In genomic region chr11:3857902-3858301, GRCm38 (mm10) we compare ENCODE assay signal across 19 mouse cellular contexts. TPM values are rescaled to one million over a fixed set of nuclear protein-coding genes. Genes with fewer than 3 reads are reported as not detected.
DNase-seq lines count a peak whose midpoint lies in the region; ATAC-seq and TF ChIP-seq lines count a peak whose summit lies in the region.
"Had no signal": no experiment of that assay in that cellular context is flagged by ENCODE, and none has a peak within 500 bp of the region (broad histone marks: within the 10 kb centered on the region; RNA-seq: fewer than 3 reads in every experiment).

No protein-coding gene starts in this region.

- peak; percentile 23 to 27 for DNase-seq in cerebellum, adult 2 months
- peak; percentile 26 to 31 for DNase-seq in cerebellum, postnatal 25 days
- no peak for DNase-seq in cerebellum, adult 18-20 months
- no peak for DNase-seq in layer of hippocampus, adult 2 months (ENCODE audit: low spot score in 2 of 2)
- no peak for DNase-seq in layer of hippocampus, postnatal 25 days (ENCODE audit: extremely low spot score in 1 of 2, low spot score in 1 of 2)
- no peak for DNase-seq in gastrocnemius, postnatal 36 days
- DNase-seq: adrenal gland, adult 8-10 months; adrenal gland, postnatal 14 days; adrenal gland, postnatal 36 days; cerebellum, adult 11 months; forebrain, postnatal 0 days had no signal

- no peaks in the 10 kb centered on the region for H3K27me3 ChIP-seq in cerebellum, adult 2 months (ENCODE audit: control insufficient read depth, insufficient read depth, low read length)
- H3K27me3 ChIP-seq: forebrain, embryonic 15.5 days; Patski had no signal

- no peak overlapping the region for H3K4me3 ChIP-seq in cerebellum, adult 2 months (replicated peaks; ENCODE audit: insufficient read depth, low read depth, low read length)
- no peak overlapping the region for H3K4me3 ChIP-seq in layer of hippocampus, adult 2 months
- H3K4me3 ChIP-seq: embryonic facial prominence, embryonic 10.5 days; embryonic facial prominence, embryonic 12.5 days; forebrain, embryonic 13.5 days; forebrain, embryonic 15.5 days had no signal

- peak overlapping the region; percentile 41; the same call in 1 of the 2 replicates for H3K27ac ChIP-seq in cerebellum, adult 2 months (ENCODE audit: insufficient read depth, low read length)
- H3K27ac ChIP-seq in layer of hippocampus, adult 2 months, result peak overlapping the region; percentile 20; the same call in 1 of the 2 replicates
- H3K27ac ChIP-seq: embryonic facial prominence, embryonic 10.5 days; embryonic facial prominence, embryonic 12.5 days; forebrain, embryonic 13.5 days; forebrain, embryonic 15.5 days had no signal

- no peak for ATAC-seq in cerebellum, adult (ENCODE audit: insufficient number of reproducible peaks, low FRiP score, low TSS enrichment)
- ATAC-seq: activated CD4-positive, CD25-positive, alpha-beta regulatory T cell, adult 4 months; forebrain, embryonic 13.5 days; forebrain, embryonic 15.5 days; forebrain, postnatal 0 days; Patski had no signal

- intact Hi-C loops in gastrocnemius, postnatal 36 days (cut with DNase I), result no loop called here

- H3K4me1 ChIP-seq in cerebellum, adult 2 months (ENCODE audit: control insufficient read depth, insufficient read depth, low read length), result peaks cover 46% of the 10 kb centered on the region
- H3K4me1 ChIP-seq: embryonic facial prominence, embryonic 10.5 days; embryonic facial prominence, embryonic 12.5 days had no signal

- TF ChIP-seq POLR2A in cerebellum, adult 2 months (IDR thresholded peaks at IDR 0.05; ENCODE audit: borderline replicate concordance, insufficient read depth, low read length), result no peak

- 43% methylated on average over 5 of the region's 5 CpGs for WGBS in cerebellum, adult 2 months

- no peak for TF ChIP-seq CTCF in cerebellum, adult 2 months (IDR thresholded peaks at IDR 0.05; ENCODE audit: borderline replicate concordance, insufficient read depth, low read depth, low read length)
- no peak for TF ChIP-seq CTCF in layer of hippocampus, adult 2 months (conservative IDR thresholded peaks at IDR 0.05)

RNA-seq across cellular contexts. Expression of gene Osbp2, which starts 5.8 kb away (rescaled TPM):
- polyA plus RNA-seq in cerebellum, adult 2 months (2012; rRNA removed), result 71.3 and 81.7 TPM in 2 replicates
- total RNA-seq in layer of hippocampus, adult 2 months (2021), result 10 to 100 TPM; 81.4 to 86.7 TPM
- total RNA-seq in layer of hippocampus, postnatal 25 days (2021), result 10 to 100 TPM; 76.4 to 77.6 TPM
- total RNA-seq in gastrocnemius, postnatal 36 days (2021), result under 1 TPM; 0.30 to 0.66 TPM
- polyA plus RNA-seq: activated CD4-positive, CD25-positive, alpha-beta regulatory T cell, adult 4 months; G1E had no signal

RNA-seq across cellular contexts. Expression of gene 4921536K21Rik, which starts 37.0 kb away (rescaled TPM):
- polyA plus RNA-seq in cerebellum, adult 2 months (2012; rRNA removed), result 0.29 and 0.36 TPM in 2 replicates
- under 1 TPM; 0.39 to 0.41 TPM for total RNA-seq in layer of hippocampus, adult 2 months (2021)
- under 1 TPM; 0.62 to 0.63 TPM for total RNA-seq in layer of hippocampus, postnatal 25 days (2021)
- total RNA-seq in gastrocnemius, postnatal 36 days (2021), result under 1 TPM; 0.10 to 0.13 TPM
- polyA plus RNA-seq: activated CD4-positive, CD25-positive, alpha-beta regulatory T cell, adult 4 months; G1E had no signal

RNA-seq across cellular contexts. Expression of gene Dusp18, which starts 37.1 kb away (rescaled TPM):
- polyA plus RNA-seq in cerebellum, adult 2 months (2012; rRNA removed), result 5.4 and 5.7 TPM in 2 replicates
- total RNA-seq in layer of hippocampus, adult 2 months (2021), result 10 to 100 TPM; 24.6 to 26.0 TPM
- total RNA-seq in layer of hippocampus, postnatal 25 days (2021), result 10 to 100 TPM; 26.1 to 26.4 TPM
- total RNA-seq in gastrocnemius, postnatal 36 days (2021), result 10 to 100 TPM in 1 of 2 experiments, 1 to 10 TPM in 1; 5.9 to 11.4 TPM
- polyA plus RNA-seq: G1E had no signal

RNA-seq across cellular contexts. Expression of gene Slc35e4, which starts 56.6 kb away (rescaled TPM):
- 27.3 and 28.5 TPM in 2 replicates for polyA plus RNA-seq in cerebellum, adult 2 months (2012; rRNA removed)
- total RNA-seq in layer of hippocampus, adult 2 months (2021), result 10 to 100 TPM; 16.9 TPM
- total RNA-seq in layer of hippocampus, postnatal 25 days (2021), result 10 to 100 TPM; 16.8 to 18.0 TPM
- total RNA-seq in gastrocnemius, postnatal 36 days (2021), result 10 to 100 TPM; 20.4 to 21.2 TPM
- polyA plus RNA-seq: G1E had no signal

Comparison
In these comparisons a context has a peak if more than half of its experiments do, and no peak if none do; other contexts are left out.
1. DNase-seq: peak in cerebellum, adult 2 months (2 of 2) and cerebellum, postnatal 25 days (2 of 2); none in cerebellum, adult 18-20 months (0 of 2), layer of hippocampus, adult 2 months (0 of 2), layer of hippocampus, postnatal 25 days (0 of 2) and gastrocnemius, postnatal 36 days (0 of 2).
2. RNA of gene Osbp2, which starts 5.8 kb away (total RNA-seq): 81.4 to 86.7 TPM in layer of hippocampus, adult 2 months and 76.4 to 77.6 TPM in layer of hippocampus, postnatal 25 days; 0.30 to 0.66 TPM in gastrocnemius, postnatal 36 days; every median in the first group is over 10 times any median in the second.